In genomic region chr11:35556192-35556591, GRCm38 (mm10) we compare ENCODE assay signal across 21 mouse cellular contexts.
DNase-seq lines count a peak whose midpoint lies in the region; ATAC-seq lines count a peak whose summit lies in the region.
"Had no signal": no experiment of that assay in that cellular context is flagged by ENCODE, and none has a peak within 500 bp of the region (broad histone marks: within the 10 kb centered on the region; RNA-seq: fewer than 3 reads in every experiment).

No protein-coding gene starts in this region.

- no peaks in the 10 kb centered on the region for H3K36me3 ChIP-seq in forebrain, embryonic 12.5 days (replicated peaks)
- no peaks in the 10 kb centered on the region for H3K36me3 ChIP-seq in forebrain, embryonic 10.5 days (replicated peaks)
- H3K36me3 ChIP-seq in midbrain, embryonic 12.5 days: no peaks in the 10 kb centered on the region
- no peaks in the 10 kb centered on the region for H3K36me3 ChIP-seq in midbrain, embryonic 16.5 days (ENCODE audit: control insufficient read depth, insufficient read depth, low read length)
- no peaks in the 10 kb centered on the region for H3K36me3 ChIP-seq in hindbrain, embryonic 14.5 days (replicated peaks; ENCODE audit: control insufficient read depth, insufficient read depth)
- H3K36me3 ChIP-seq: limb, embryonic 15.5 days; midbrain, embryonic 15.5 days; stomach, embryonic 15.5 days had no signal

- DNase-seq in forebrain, embryonic 10.5 days (ENCODE audit: extremely low spot score, low spot score): no peak
- peak; percentile 55 for DNase-seq in hindbrain, embryonic 14.5 days (ENCODE audit: low spot score)
- DNase-seq in retina, embryonic 14.5 days (ENCODE audit: low spot score): peak; percentile 63
- no peak for DNase-seq in left cerebral cortex, adult 18-20 months (ENCODE audit: low spot score in 2 of 2)
- no peak for DNase-seq in liver
- DNase-seq: adrenal gland, postnatal 10 days; cerebellum, adult 11-12 months; cerebellum, postnatal 14 days; embryo, embryonic 11 days; kidney, adult 11 months; right cerebral cortex, postnatal 25 days; thymus, adult 2 months had no signal

- no peak overlapping the region for H3K27ac ChIP-seq in forebrain, embryonic 12.5 days
- H3K27ac ChIP-seq in forebrain, embryonic 10.5 days: no peak overlapping the region
- no peak overlapping the region for H3K27ac ChIP-seq in midbrain, embryonic 12.5 days (replicated peaks)
- no peak overlapping the region for H3K27ac ChIP-seq in midbrain, embryonic 16.5 days (ENCODE audit: low read length)
- H3K27ac ChIP-seq in hindbrain, embryonic 14.5 days: no peak overlapping the region
- H3K27ac ChIP-seq: limb, embryonic 15.5 days; midbrain, embryonic 15.5 days; stomach, embryonic 15.5 days had no signal

- H3K4me3 ChIP-seq in forebrain, embryonic 12.5 days (replicated peaks): no peak overlapping the region
- H3K4me3 ChIP-seq in forebrain, embryonic 10.5 days: no peak overlapping the region
- H3K4me3 ChIP-seq in midbrain, embryonic 12.5 days: no peak overlapping the region
- H3K4me3 ChIP-seq in midbrain, embryonic 16.5 days (ENCODE audit: low read depth, low read length): no peak overlapping the region
- H3K4me3 ChIP-seq in hindbrain, embryonic 14.5 days (replicated peaks; ENCODE audit: low read length): no peak overlapping the region
- H3K4me3 ChIP-seq: limb, embryonic 15.5 days; midbrain, embryonic 15.5 days; stomach, embryonic 15.5 days had no signal

- H3K9me3 ChIP-seq in forebrain, embryonic 12.5 days: no peaks in the 10 kb centered on the region
- H3K9me3 ChIP-seq in forebrain, embryonic 10.5 days: no peaks in the 10 kb centered on the region
- no peaks in the 10 kb centered on the region for H3K9me3 ChIP-seq in midbrain, embryonic 12.5 days
- H3K9me3 ChIP-seq in midbrain, embryonic 16.5 days (replicated peaks; ENCODE audit: control insufficient read depth, low read length, poor library complexity, severe bottlenecking): no peaks in the 10 kb centered on the region
- H3K9me3 ChIP-seq in hindbrain, embryonic 14.5 days (ENCODE audit: control insufficient read depth, low read length): no peaks in the 10 kb centered on the region
- H3K9me3 ChIP-seq: limb, embryonic 15.5 days; midbrain, embryonic 15.5 days; stomach, embryonic 15.5 days had no signal

- 24% methylated on average over 11 of the region's 11 CpGs for WGBS in forebrain, embryonic 12.5 days
- WGBS in forebrain, embryonic 10.5 days: 66% methylated on average over 11 of the region's 11 CpGs
- 68% methylated on average over 11 of the region's 11 CpGs for WGBS in midbrain, embryonic 12.5 days
- 47% methylated on average over 11 of the region's 11 CpGs for WGBS in midbrain, embryonic 16.5 days
- 28% methylated on average over 11 of the region's 11 CpGs for WGBS in hindbrain, embryonic 14.5 days

- peaks cover 84% of the 10 kb centered on the region for H3K27me3 ChIP-seq in forebrain, embryonic 12.5 days
- peaks cover 71% of the 10 kb centered on the region for H3K27me3 ChIP-seq in forebrain, embryonic 10.5 days (ENCODE audit: poor library complexity, severe bottlenecking)
- peaks cover 42% of the 10 kb centered on the region for H3K27me3 ChIP-seq in midbrain, embryonic 12.5 days
- H3K27me3 ChIP-seq in midbrain, embryonic 16.5 days (ENCODE audit: control insufficient read depth, insufficient read depth, low read depth, low read length): no peaks in the 10 kb centered on the region
- 0 out of 2 replicates have a peak, but pooled peaks cover 4% of the 10 kb centered on the region for H3K27me3 ChIP-seq in hindbrain, embryonic 14.5 days (ENCODE audit: control insufficient read depth, insufficient read depth, low read length)
- H3K27me3 ChIP-seq: limb, embryonic 15.5 days; midbrain, embryonic 15.5 days; stomach, embryonic 15.5 days had no signal

- peaks cover 13% of the 10 kb centered on the region for H3K4me1 ChIP-seq in forebrain, embryonic 12.5 days
- peaks cover 35% of the 10 kb centered on the region for H3K4me1 ChIP-seq in forebrain, embryonic 10.5 days
- peaks cover 17% of the 10 kb centered on the region; the same call in 1 of the 2 replicates for H3K4me1 ChIP-seq in midbrain, embryonic 12.5 days
- H3K4me1 ChIP-seq in midbrain, embryonic 16.5 days (ENCODE audit: control insufficient read depth, insufficient read depth, low read length): no peaks in the 10 kb centered on the region; the same call in 1 of the 2 replicates
- peaks cover 24% of the 10 kb centered on the region; the same call in 1 of the 2 replicates for H3K4me1 ChIP-seq in hindbrain, embryonic 14.5 days (replicated peaks; ENCODE audit: control insufficient read depth, insufficient read depth, low read length)
- H3K4me1 ChIP-seq: midbrain, embryonic 15.5 days; stomach, embryonic 15.5 days had no signal

- no peak overlapping the region for H3K4me2 ChIP-seq in forebrain, embryonic 12.5 days
- no peak overlapping the region for H3K4me2 ChIP-seq in midbrain, embryonic 12.5 days (replicated peaks)
- H3K4me2 ChIP-seq in midbrain, embryonic 16.5 days (ENCODE audit: low read length): no peak overlapping the region
- H3K4me2 ChIP-seq in hindbrain, embryonic 14.5 days (replicated peaks): no peak overlapping the region
- H3K4me2 ChIP-seq: limb, embryonic 15.5 days; midbrain, embryonic 15.5 days; stomach, embryonic 15.5 days had no signal

- no peak overlapping the region for H3K9ac ChIP-seq in forebrain, embryonic 12.5 days
- no peak overlapping the region for H3K9ac ChIP-seq in midbrain, embryonic 12.5 days (replicated peaks)
- H3K9ac ChIP-seq in midbrain, embryonic 16.5 days (ENCODE audit: low read depth, low read length): no peak overlapping the region
- H3K9ac ChIP-seq in hindbrain, embryonic 14.5 days: no peak overlapping the region
- H3K9ac ChIP-seq: limb, embryonic 15.5 days; midbrain, embryonic 15.5 days; stomach, embryonic 15.5 days had no signal

- peak; percentile 80 for ATAC-seq in forebrain, embryonic 12.5 days (ENCODE audit: low FRiP score)
- peak; percentile 30; the same call in 1 of the 2 replicates for ATAC-seq in midbrain, embryonic 12.5 days (ENCODE audit: low FRiP score, low read depth)
- no peak for ATAC-seq in midbrain, embryonic 16.5 days
- peak; percentile 75 for ATAC-seq in hindbrain, embryonic 14.5 days (ENCODE audit: low FRiP score)
- ATAC-seq: activated CD4-positive, CD25-positive, alpha-beta regulatory T cell, adult 4 months; CD4-positive, CD25-positive, alpha-beta regulatory T cell, adult 4 months; lung, postnatal 0 days; midbrain, embryonic 15.5 days had no signal

Comparison
In these comparisons a context has a peak if more than half of its experiments do, and no peak if none do; other contexts are left out.
1. DNase-seq: peak in hindbrain, embryonic 14.5 days (single experiment) and retina, embryonic 14.5 days (single experiment); none in forebrain, embryonic 10.5 days (single experiment), left cerebral cortex, adult 18-20 months (0 of 2) and liver (single experiment).